Mouse (Mus musculus) small intestine, adult 10 weeks (tissue): ENCODE measurements around the gene Ly9. TPM values are rescaled to one million over a fixed set of nuclear protein-coding genes. Genes with fewer than 3 reads are reported as not detected.

ENCODE experiments used
- polyA plus RNA-seq: library from polyadenylated mRNA; stranded (reverse); fragments of 350-450 nt; fragmentation: Illumina TruSeq; extraction: RNeasy Lipid Tissue Mini Kit (QIAGEN cat#74804); gene quantifications from one replicate; pipeline ENCODE4 v1.2.3, GENCODE M21; 2014; ENCODE audit warnings: low replicate concordance

The Ly9 gene
- polyA plus RNA-seq: 3.3 TPM

DNA sequence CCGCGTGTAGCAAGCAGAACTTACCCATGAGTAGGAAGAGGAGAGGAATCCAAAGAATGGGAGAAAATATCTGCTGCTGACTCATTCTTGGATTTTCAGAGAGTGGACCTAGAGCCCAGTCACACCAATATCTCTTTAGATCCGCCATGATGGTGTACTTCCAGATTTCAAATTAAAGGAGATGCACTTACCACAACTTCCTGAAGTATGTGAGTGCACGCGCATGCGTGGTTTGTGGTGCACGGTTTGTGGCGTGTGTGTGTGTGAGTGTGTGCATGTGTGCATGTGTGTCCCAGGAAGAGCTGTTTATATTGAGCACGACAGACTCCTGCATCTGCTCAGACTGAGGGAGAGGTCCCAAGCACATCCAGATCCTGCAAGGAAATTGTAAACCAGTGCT lies at the start of gene Ly9:
Ly9 (minus strand) TSS at position 235 of the 400 bp plus-strand sequence.

GRCm38 (mm10) chr1:171652734-171653133 lies 45.5 kb upstream of the Ly9 start, which contains the start of gene Slamf7:
TSS of gene Slamf7 (minus strand) at chr1:171653035.

DNA sequence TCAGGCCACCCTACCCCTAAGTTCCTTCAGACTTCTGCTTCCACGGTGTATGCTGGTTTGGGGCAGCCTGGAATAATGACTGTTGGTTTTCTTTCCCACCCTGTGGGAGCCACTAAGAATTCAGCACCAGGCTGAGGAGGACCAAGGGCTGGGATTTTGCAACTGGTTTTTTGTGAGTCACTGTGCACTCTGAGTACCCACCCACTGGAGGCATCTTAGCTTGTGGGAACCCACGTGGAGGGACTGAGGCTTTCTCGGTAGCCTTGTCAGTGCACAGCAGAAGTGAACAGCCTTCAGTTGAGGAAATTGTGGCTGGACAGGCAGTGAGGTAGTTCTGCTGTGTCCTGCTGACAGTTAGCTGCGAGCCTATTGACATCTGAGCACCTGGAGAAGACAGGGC lies 48.3 kb downstream of the Ly9 start, which contains the start of gene Cd244a:
Cd244a (plus strand) TSS at position 296 of the 400 bp plus-strand sequence.

Other genes with a start within 250 kb of the Ly9 start
- not detected for gene Klhdc9, start 246.6 kb downstream of the Ly9 start, polyA plus RNA-seq
- not detected for gene Nectin4, start 237.3 kb downstream of the Ly9 start, polyA plus RNA-seq
- gene Arhgap30, start 218.5 kb downstream of the Ly9 start, polyA plus RNA-seq: 9.9 TPM
- not detected for gene Usf1, start 196.1 kb downstream of the Ly9 start, polyA plus RNA-seq
- gene Tstd1, start 188.5 kb downstream of the Ly9 start, polyA plus RNA-seq: 3.1 TPM
- 54.7 TPM for gene F11r, start 169.9 kb downstream of the Ly9 start, polyA plus RNA-seq
- gene Alyref2, start 103.9 kb downstream of the Ly9 start, polyA plus RNA-seq: 5.0 TPM
- 397 TPM for gene Itln1, start 72.1 kb downstream of the Ly9 start, polyA plus RNA-seq
- gene Cd244a, start 48.2 kb downstream of the Ly9 start, polyA plus RNA-seq: 11.3 TPM
- 4.6 TPM for gene Slamf7, start 45.6 kb upstream of the Ly9 start, polyA plus RNA-seq
- 18.9 TPM for gene Cd48, start 74.6 kb upstream of the Ly9 start, polyA plus RNA-seq
- gene Slamf1, start 159.7 kb upstream of the Ly9 start, polyA plus RNA-seq: 0.63 TPM
- 13.4 TPM for gene Cd84, start 232.3 kb upstream of the Ly9 start, polyA plus RNA-seq